Mouse (Mus musculus) layer of hippocampus, postnatal 25 days (tissue): ENCODE data around the gene Rab3il1. TPM values are rescaled to one million over a fixed set of nuclear protein-coding genes. Genes with fewer than 3 reads are reported as not detected.
A peak's percentile ranks its signal among the peaks of the same experiment; 100 is the strongest.

Experiments
- DNase-seq, 2 experiments: peaks; one replicate each; pipeline ENCODE4 v3.0.0; 2022; ENCODE audit warnings: mixed read lengths in 2 of 2, low spot score in 1 of 2; ENCODE audit errors: extremely low spot score in 1 of 2
- total RNA-seq, 2 experiments: library from RNA; stranded (reverse); gene quantifications; 2 replicates each; pipeline ENCODE4 v1.2.3; 2021

Gene Rab3il1
- total RNA-seq, 2 experiments from 2014 or later, result 9.3 TPM

DNA sequence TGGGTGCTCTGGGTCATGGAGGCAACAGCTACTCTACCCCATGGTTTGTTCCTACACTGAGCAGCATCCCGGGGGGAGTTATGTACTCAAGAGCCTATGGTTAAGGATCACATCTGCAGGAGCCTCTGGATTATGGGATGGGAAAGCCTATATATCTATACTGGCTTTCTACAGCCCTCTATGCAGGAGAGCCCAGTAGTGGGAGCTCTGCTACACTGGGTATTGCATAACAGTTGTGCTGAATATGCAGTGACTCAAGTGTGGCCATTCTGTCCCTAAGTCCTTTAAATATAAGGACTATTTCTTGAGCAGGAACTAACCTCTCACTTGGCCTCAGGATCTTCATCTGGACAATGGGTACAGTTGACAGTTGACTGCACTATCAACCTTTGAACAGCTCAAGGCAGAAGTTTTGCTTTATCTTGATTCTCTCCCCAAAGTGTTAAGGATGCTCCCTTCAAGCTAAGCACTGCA lies 56.9 kb downstream of the Rab3il1 start:
- DNase-seq, result no peak

DNA sequence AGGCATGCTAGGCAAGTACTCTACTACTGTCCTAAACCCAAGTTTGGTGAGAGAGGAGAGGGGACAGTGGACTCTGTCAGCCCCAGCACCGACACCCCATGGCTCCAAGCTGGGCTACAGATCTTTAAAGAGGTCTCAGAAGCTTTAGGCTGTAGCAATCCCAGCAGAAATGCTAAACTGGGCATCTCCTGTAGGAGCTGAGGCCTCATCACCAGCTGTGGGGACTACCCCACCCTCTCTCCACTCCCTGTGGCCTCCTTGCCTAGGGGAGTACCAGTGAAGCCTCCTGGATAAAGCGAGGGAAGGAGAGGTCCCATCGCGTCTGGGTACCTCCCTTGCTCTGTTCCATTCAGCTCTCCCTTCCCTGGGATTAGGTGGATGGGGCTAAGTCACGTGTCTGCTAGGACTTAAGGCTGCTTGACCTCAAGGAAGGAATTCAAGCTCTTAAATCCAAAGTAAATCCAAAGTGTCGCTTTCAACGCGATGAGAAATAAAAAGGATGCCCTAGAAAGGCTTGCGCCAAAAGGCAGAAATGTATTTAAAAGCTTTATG lies 57.5 kb downstream of the Rab3il1 start:
- DNase-seq, result no peak

DNA sequence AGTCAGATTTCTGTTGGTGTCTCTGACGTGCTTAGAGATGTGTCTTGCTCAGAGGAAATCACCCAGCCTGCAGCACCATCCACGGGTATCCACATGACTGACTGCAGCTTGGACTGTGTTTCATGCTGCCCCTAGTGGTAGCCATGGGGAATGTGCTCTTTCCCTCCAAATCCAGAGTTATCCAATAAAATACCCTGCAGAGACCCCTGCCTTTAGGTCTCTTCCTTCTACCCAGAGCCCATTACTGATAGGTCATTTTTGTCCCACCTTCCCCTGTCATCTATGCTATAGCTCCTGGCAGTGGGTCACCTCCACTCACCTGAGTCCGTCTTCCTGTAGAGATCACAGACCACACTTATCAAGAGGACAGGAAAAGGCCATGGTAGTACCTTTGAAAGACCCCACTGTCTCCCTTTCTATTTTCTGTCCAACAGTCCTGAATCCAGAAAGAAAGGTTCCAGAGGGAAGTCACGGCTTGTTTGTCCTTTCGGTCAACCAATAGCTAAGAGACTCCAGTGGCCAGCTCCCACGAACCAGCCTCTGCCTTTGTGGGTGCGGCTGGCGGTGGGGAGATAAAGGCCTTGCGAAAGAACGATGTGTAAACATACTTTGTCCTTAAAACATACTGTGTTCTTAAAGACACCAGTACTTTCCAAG lies 58.6 kb downstream of the Rab3il1 start:
- no peak for DNase-seq

DNA sequence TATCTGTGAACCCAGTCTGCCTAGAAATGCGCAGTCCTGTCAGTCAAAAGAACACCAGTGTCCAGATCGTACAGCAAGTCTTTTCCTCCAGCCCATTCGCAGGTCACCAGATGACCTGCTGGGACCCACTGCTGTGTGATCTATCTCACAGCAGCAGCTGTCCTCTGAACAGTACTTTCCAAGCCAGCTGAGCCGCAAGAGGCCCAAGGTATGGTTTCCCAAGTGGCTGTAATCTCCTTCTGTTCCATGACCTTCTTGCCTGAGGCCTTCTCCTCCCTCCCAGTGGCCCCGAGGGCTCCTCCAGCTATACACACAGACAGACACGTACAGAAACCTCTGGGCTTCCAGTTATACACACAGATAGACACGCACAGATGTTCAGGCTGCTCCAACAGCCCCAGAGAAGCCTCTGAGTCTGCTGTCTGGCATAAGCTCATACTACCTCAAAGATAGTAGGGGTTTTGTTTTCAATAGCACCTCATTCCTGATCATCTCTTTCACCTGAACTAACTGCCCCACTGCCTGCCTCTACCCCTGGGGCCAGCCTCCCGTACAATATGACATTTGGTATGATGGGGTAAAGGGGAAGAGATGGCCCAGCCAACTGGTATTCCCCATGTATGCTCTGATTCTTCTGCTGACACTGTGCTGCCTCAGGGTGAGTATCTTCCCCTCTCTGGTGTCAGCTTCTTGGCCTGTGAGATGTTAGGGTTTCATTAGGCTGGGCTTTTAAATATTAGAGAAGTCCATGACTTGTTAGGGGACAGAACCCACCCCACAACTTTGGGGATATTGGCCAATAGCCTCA lies 59.5 kb downstream of the Rab3il1 start:
- DNase-seq, result no peak

DNA sequence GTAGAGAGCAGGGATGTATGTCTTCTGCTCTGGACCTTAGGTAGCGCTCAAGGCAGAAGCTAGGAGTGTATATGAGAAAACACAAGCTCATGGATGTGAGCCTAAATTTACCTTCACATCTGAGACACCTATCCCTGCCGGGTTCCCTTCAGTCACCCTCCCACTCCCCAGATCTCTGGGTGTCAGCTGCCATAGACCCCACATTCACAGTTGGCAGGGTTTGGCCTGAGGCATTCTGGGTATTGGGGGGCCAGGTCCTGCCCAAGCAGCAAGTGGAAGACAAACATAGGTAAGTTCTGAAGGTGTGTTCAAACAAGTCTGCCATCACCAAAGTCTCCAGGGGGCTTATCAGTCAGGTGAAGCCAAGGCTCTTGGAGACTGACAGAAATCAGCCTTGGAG lies 60.2 kb downstream of the Rab3il1 start:
- no peak for DNase-seq

DNA sequence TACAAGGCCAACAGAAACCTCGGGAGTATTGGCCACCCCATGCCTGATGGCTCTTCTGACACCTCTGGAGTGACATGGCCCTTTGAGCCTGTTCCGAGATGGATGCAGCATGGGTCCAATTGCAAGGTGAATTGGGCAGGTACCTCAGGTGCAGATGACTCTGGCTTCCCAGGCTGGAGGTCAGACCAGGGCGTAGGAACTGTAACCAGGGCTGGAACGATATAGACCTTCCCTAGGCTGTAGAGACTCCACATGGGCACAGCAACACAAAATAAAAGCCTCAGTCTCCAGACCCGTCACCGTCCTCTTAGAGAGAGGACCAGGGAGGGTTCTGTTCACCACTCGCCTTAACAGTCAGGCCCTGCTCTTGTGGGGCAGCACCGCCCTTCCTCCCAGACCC lies 60.8 kb downstream of the Rab3il1 start:
- DNase-seq, result no peak

DNA sequence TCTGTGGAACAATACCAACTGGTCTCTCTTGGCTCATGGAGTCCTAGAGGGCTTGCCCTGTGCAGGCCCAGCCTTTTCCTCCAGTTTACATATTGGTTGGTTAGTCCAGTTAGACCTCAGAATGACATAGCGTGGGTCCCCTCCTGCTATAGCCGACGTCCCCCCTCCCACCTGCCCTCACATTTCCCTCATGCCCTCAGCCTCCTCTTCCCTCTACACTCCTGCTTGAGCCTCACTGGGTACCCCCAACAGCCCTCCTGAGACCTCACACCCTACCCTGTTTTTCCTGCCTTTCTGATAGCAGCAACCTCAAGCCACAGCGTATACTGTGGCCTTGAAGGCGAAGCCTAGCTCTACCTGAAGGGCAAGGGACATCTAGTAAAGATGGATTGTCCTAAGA lies 61.4 kb downstream of the Rab3il1 start:
- DNase-seq, result no peak

DNA sequence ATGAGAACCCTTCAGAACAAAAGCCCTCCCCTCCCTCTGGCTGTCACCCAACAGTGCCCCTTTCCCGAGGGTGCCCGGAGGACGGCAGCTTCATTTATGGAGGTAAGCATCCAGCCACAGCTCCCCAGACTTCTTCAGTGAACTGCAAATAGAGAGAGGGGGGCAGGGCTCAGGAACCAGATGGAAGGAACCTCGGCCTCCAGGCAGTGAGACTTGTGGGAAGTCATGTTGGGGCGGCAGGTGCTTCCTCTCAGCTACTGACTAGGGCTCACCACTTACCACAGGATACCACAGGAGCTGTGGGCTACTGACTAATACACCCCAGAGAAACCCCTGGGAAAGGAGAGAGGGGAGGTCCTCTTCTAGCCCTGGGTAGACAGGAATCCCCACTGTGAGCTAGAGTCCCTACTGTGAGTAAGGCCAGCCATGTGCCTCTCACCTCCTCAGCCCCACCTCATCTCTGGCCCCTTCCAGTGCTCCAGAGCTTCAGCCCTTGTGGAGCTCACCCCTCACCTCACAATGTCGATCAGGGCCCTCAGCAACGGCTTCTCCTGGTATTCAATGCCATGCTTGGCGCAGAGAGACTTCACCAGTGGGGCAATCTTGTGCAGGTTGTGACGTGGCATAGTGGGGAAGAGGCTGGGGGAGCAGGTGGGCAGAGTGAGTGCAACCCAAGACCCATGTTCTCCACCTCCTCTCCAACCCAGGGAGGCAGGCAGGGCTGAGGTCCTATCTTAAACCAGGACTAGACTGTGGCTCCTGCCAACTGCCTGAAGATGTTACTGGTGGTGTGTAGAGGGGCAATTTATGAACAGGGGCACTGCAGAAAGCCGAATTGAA lies 62.9 kb downstream of the Rab3il1 start:
- DNase-seq, result no peak

DNA sequence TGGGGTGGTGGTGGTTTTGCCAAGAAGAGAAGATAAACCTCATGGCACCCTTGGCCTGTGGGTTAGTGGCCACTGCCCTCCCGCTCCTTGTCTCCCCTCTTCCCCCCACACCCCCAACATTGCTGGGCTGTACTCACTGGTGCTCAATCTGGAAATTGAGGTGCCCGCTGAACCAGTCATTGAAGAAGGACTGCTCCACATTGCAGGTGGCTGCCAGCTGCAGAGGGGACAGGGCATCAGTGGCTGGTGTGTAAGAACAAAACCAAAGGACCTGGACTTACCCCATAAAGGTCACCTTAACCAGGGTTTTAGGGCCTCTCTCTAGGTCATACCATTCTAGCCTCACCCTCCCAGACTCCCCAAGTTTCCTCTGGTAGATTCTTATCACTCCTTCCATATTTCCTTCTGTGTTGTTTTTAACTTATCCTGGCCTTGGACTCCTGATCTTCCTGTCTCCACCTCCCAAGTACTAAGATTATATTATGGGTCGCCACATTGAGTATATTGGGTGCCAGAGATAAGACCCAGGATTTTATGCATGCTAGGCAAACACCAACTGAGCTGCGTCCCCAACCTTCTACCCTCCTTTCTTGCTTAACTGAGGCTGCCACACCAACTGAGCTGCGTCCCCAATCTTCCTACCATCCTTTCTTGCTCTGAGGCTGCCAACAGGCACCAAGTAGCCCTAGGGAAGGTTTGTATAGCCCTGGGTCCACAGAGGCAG lies 64.2 kb downstream of the Rab3il1 start:
- no peak for DNase-seq

DNA sequence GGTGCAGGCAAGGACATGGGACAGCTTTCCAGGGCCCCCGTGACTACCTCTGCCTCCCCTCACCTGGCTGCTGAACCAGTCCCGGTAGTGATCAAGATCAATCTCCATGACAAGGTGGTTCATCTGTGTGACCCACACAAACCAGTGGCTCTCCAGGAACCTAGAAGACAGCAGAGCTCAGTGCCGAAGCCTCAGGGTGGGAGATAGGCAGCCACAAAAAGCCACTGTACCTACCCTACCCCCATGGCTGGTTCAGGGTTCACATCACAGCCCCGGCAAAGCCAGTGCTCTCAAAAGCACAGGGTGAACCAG lies 64.7 kb downstream of the Rab3il1 start:
- DNase-seq, result no peak

DNA sequence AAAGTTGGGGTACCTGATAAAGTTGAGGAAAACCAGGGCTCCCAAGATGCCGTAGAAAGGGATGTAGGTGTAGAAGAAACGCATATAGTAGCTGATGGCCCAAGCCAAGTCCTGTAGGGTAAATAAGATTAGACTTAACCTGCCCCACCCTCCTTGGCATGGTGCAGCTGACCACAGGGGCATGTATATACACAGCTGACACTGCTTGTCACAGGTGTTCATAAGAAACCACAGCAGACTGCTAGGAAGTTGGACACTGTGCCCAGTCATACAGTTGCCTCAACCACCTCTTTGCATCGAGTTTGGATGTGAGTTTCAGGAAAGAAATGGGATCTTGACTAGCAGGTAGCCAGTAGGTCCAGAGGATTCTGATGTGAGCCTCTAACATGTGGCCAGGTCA lies 65.0 kb downstream of the Rab3il1 start:
- DNase-seq, result no peak

DNA sequence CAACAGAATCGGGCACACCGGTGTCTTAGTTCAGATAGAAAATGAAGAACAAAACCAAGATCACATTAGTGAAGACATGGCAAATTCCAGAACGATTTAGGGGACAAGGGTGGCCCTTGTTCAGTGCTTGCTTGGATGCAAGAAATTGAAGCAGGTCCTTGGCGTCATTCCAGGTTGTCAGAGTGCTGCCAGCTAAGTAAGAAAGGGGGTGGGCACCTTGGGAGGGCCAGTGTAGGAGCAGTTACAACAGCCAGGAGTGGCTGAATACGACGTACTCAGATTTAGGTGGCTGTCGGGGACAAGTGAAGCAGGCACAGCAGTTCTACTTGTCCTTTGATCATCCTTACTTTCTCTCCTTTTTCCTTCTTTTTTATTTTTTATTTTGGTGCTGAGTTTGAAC lies 66.2 kb downstream of the Rab3il1 start:
- DNase-seq, result no peak

DNA sequence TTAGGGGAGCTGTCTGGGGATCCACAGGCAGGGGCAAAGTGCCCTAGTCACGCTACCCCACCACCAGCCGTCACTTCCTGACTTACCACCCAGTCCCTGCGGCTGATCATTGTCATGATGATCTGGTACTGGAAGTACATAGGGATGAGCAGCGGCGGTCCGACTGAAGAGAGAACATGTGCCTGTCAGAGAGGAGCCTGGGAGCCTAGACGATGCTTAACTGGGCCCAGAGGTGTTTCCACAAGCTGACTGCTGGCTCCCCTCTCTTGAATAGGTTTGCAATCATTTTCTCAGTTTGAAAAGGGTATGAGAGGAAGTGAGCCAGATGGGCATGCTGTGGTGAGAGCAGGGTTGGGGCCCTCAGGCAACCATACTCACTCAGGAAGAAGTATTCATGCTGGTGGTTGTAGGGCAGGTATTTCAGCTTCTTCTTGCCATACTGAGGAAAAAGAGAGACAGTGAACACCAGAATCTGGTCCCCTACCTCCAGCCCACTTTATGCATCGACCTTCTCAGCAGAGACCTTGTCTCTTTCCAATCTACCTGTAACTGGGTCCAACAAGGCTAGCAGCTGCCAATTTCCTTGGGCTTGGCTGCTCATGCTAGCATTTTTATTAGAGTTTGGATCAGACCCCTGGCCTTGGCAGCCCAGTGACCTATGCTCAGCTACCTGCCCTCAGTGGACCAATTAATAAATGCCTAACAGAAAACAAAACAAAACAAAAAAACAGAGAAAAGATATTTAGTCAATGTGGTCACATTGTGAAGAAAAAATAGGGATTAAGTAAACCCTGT lies 68.9 kb downstream of the Rab3il1 start:
- no peak for DNase-seq

DNA sequence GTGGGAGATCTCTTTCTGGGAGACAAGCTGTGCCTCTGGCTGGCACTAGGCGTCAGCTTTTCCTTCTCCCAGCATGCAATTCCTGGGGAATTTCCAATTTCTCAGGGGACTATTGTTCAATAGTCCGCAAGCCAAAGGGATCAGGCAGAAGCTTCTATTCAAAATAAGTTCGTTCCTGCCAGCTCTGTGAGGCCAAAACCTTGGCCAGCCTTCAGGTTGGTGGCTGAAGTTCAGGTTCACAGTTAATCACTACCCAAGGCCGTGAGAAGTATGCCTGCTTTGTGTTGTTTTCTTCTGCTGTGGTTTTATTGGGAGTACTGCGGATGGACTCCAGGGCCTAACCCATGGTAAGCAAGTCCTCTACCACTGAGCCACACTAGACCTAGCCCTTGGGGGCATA lies 69.7 kb downstream of the Rab3il1 start:
- peak in 1 of 2 experiments; percentile 37 for DNase-seq

DNA sequence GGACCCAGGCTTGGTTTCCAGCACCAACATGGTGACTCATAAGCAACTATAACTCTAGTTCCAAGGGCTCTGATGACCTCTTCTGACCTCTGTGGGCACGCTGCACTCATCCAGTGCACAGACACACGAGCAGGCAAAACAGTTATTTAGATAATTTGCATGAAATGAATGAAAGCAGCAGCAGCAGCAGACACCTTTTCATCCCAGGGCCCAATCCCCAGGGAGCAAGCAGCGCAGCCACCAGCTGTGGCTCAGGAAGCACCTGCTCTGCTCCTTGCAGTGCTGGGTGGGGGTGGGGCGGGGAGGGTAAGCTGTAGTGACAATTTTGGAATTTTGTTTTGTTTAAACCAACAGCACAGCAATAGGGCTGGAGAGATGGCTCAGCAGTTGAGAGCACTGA lies 70.4 kb downstream of the Rab3il1 start:
- no peak for DNase-seq

DNA sequence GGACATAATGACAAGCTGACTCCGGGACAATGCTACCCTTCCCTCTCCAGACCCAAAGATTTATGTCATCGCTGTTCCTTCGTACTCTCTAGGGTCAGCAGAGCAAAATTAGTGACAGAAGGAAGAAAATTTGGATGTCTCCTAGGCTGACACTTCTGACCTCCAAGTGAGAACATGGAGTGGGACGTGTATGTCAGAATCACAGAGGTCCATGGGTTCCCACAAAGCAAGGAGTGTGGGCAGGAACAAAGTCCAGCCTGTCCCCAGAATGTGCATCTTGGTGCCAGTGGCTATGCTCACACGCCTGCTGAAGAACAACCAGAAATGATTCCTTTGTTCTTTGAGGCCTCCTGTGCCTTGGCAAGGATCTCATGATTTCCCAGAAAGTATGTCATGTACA lies 71.7 kb downstream of the Rab3il1 start:
- DNase-seq, result no peak

DNA sequence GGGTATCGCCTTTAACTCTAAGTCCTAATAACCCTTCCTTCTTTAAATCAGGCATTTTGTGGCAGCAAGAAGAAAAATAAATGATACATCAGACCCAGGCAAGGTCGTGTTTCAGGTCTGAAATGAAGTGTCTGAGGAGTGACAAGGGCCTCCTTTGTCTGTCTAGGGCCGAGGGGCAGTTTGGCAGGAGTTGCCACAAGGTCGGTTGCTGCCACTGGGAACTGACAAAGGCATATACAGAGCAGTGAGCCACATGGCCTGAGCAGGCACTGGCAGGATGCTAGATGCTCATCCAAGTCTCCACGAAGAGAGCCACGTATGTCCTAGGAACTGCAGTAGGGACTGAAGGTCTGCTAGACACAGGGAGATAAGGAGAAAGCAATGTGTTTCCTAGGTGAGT lies 76.9 kb downstream of the Rab3il1 start:
- no peak for DNase-seq

DNA sequence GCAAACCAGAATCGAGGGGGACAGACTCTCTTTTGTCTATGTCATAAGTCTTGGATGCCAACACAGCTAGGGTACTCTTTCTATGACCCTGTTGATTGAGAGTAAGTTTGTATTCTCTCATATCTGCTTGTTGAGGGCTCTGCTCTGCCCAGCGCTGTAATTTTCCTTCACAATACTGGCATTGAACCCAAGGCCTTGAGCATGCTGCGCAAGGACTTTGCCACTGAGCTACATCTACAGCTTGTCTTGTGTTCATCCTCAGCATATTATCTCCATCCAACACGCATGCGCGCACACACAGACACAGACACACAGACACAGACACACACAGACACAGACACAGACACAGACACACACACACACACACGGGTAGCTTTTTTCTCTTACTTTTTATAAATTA lies 78.9 kb downstream of the Rab3il1 start:
- no peak for DNase-seq

DNA sequence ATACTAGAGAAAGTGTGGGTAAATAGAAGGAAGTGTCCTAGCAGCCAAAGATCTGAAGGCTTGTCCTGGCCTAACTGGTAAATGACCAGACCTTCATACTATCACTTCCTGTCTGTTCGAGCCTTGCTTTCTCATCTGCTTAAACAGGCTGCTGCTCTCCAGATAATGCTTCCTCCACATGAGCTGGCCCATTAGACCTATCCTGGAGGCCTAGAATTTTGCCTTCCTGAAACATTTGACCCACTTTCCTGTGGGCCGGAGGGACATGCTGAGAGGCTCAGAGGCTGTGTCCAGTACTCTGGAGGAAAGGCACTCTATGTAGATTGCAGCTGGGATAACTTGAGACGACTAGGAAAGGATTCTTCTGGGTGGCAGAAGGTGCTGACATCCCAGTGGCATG lies 80.6 kb downstream of the Rab3il1 start:
- no peak for DNase-seq

DNA sequence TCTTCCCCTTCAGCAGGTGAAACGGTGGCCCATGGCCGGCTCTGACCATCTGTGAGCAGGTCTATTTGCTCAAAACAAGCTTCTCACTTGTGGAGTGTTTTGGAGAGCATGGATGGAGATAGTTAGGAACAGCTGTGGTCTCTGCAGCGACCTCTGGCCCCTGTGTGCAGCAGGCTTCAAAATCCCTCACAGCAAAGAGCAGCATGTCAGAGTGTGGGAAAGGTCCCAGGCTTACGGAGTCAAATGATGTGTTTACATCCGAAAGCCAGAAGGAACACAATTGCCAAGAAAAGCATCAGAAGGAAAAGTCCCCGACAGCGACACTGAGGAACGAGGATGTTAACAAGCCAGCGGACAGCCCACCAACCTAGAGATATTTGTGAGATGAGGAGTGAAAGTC lies 84.0 kb downstream of the Rab3il1 start:
- no peak for DNase-seq
